Mouse (Mus musculus): ENCODE measurements around the gene Fam166b. TPM values are rescaled to one million over a fixed set of nuclear protein-coding genes. Genes with fewer than 3 reads are reported as not detected.

The Fam166b gene
- total RNA-seq, 1 experiment: 0.27 TPM

GRCm38 (mm10) chr4:43442456-43443361 is 13.8 kb upstream of the Fam166b start:
- H3K4me1 ChIP-seq (ENCODE audit: control insufficient read depth in 2 of 2, insufficient read depth in 2 of 2, low read length in 2 of 2, poor library complexity in 1 of 2): peaks cover 0 to 3% of the 10 kb centered on the region in 2 experiments; a peak in 1 of 4 replicates
- peaks cover 13% of the 10 kb centered on the region; the same call in 1 of the 2 replicates for H3K36me3 ChIP-seq (ENCODE audit: control insufficient read depth, insufficient read depth, low read length, poor library complexity, severe bottlenecking)
- H3K27ac ChIP-seq (ENCODE audit: insufficient read depth, low read depth, low read length, poor library complexity, severe bottlenecking): peak overlapping the region; percentile 55; the same call in 1 of the 2 replicates
- in situ Hi-C loops (cut with MboI; ENCODE audit: low sequenced_read_pairs in 2 of 2, unreplicated experiment in 2 of 2): no loop called here
- DNase-seq (ENCODE audit: low read depth, low spot score): peak; percentile 41
- H3K9ac ChIP-seq (ENCODE audit: insufficient read depth, low read depth, low read length, poor library complexity, severe bottlenecking): peak overlapping the region; percentile 83
- TF ChIP-seq ZC3H11A (IDR thresholded peaks at IDR 0.05; ENCODE audit: borderline replicate concordance, low read depth, low read length) (no peak), MAFK (IDR thresholded peaks at IDR 0.05; ENCODE audit: insufficient read depth, low read depth, low read length) (no peak), ZNF384 (IDR thresholded peaks at IDR 0.05; ENCODE audit: low read depth, low read length) (no peak), HCFC1 (IDR thresholded peaks at IDR 0.05; ENCODE audit: borderline replicate concordance, insufficient read depth, low read length) (no peak), CHD2 (IDR thresholded peaks at IDR 0.05; ENCODE audit: low read depth, low read length) (no peak)
- no peaks in the 10 kb centered on the region for H3K9me3 ChIP-seq (ENCODE audit: control insufficient read depth, insufficient read depth, low read depth, low read length)
- peak overlapping the region; percentile 79 to 81 for H3K4me3 ChIP-seq (ENCODE audit: insufficient read depth in 1 of 2, low read depth in 1 of 2, low read length in 2 of 2, poor library complexity in 1 of 2, severe bottlenecking in 1 of 2)

GRCm38 (mm10) chr4:43442044-43442443 is 13.1 kb upstream of the Fam166b start:
- peaks cover 0 to 3% of the 10 kb centered on the region in 2 experiments; a peak in 1 of 4 replicates for H3K4me1 ChIP-seq (ENCODE audit: control insufficient read depth in 2 of 2, insufficient read depth in 2 of 2, low read length in 2 of 2, poor library complexity in 1 of 2)
- peaks cover 10% of the 10 kb centered on the region; the same call in 1 of the 2 replicates for H3K36me3 ChIP-seq (ENCODE audit: control insufficient read depth, insufficient read depth, low read length, poor library complexity, severe bottlenecking)
- peak overlapping the region; percentile 72 for H3K9ac ChIP-seq (ENCODE audit: insufficient read depth, low read depth, low read length, poor library complexity, severe bottlenecking)
- TF ChIP-seq ZC3H11A (IDR thresholded peaks at IDR 0.05; ENCODE audit: borderline replicate concordance, low read depth, low read length) (peak; percentile 50; the same call in 1 of the 2 replicates), HCFC1 (IDR thresholded peaks at IDR 0.05; ENCODE audit: borderline replicate concordance, insufficient read depth, low read length) (peak; percentile 46; the same call in 1 of the 2 replicates), MAFK (IDR thresholded peaks at IDR 0.05; ENCODE audit: insufficient read depth, low read depth, low read length) (no peak)
- H3K4me3 ChIP-seq (ENCODE audit: insufficient read depth in 1 of 2, low read depth in 1 of 2, low read length in 2 of 2, poor library complexity in 1 of 2, severe bottlenecking in 1 of 2): peak overlapping the region; percentile 79 to 81
- in situ Hi-C loops (cut with MboI; ENCODE audit: low sequenced_read_pairs in 2 of 2, unreplicated experiment in 2 of 2): no loop called here
- H3K27ac ChIP-seq (ENCODE audit: insufficient read depth, low read depth, low read length, poor library complexity, severe bottlenecking): peak overlapping the region; percentile 55; the same call in 1 of the 2 replicates
- peak; percentile 99 for DNase-seq (ENCODE audit: low read depth, low spot score)
- no peaks in the 10 kb centered on the region for H3K9me3 ChIP-seq (ENCODE audit: control insufficient read depth, insufficient read depth, low read depth, low read length)

GRCm38 (mm10) chr4:43441639-43442038 is 12.7 kb upstream of the Fam166b start, which contains the start of gene Tesk1:
Gene Tesk1, plus strand, starts transcription at chr4:43441939.
- Histone ChIP-seq H3K9ac (ENCODE audit: insufficient read depth, low read depth, low read length, poor library complexity, severe bottlenecking) (peak within 1 kb of the TSS; percentile 72), H3K4me1 (ENCODE audit: control insufficient read depth in 2 of 2, insufficient read depth in 2 of 2, low read length in 2 of 2, poor library complexity in 1 of 2) (peaks cover 0 to 3% of the 10 kb centered on the region in 2 experiments; a peak in 1 of 4 replicates), H3K9me3 (ENCODE audit: control insufficient read depth, insufficient read depth, low read depth, low read length) (no peaks in the 10 kb centered on the region), H3K4me3 (ENCODE audit: insufficient read depth in 1 of 2, low read depth in 1 of 2, low read length in 2 of 2, poor library complexity in 1 of 2, severe bottlenecking in 1 of 2) (peak within 1 kb of the TSS; percentile 79 to 81), H3K36me3 (ENCODE audit: control insufficient read depth, insufficient read depth, low read length, poor library complexity, severe bottlenecking) (peaks cover 6% of the 10 kb centered on the region; the same call in 1 of the 2 replicates), H3K27ac (ENCODE audit: insufficient read depth, low read depth, low read length, poor library complexity, severe bottlenecking) (peak within 1 kb of the TSS; percentile 55; the same call in 1 of the 2 replicates)
- in situ Hi-C loops (cut with MboI; ENCODE audit: low sequenced_read_pairs in 2 of 2, unreplicated experiment in 2 of 2): no loop called here
- DNase-seq (ENCODE audit: low read depth, low spot score): no peak
- no peak for TF ChIP-seq HCFC1 (IDR thresholded peaks at IDR 0.05; ENCODE audit: borderline replicate concordance, insufficient read depth, low read length)
- no peak for TF ChIP-seq ZC3H11A (IDR thresholded peaks at IDR 0.05; ENCODE audit: borderline replicate concordance, low read depth, low read length)

- no peak overlapping the region for H3K4me3 ChIP-seq (ENCODE audit: insufficient read depth in 1 of 2, low read depth in 1 of 2, low read length in 2 of 2, poor library complexity in 1 of 2, severe bottlenecking in 1 of 2)
- H3K9me3 ChIP-seq (ENCODE audit: control insufficient read depth, insufficient read depth, low read depth, low read length): no peaks in the 10 kb centered on the region
- DNase-seq (ENCODE audit: low read depth, low spot score): no peak
- peaks cover 0 to 10% of the 10 kb centered on the region in 2 experiments; a peak in 2 of 4 replicates for H3K4me1 ChIP-seq (ENCODE audit: control insufficient read depth in 2 of 2, insufficient read depth in 2 of 2, low read length in 2 of 2, poor library complexity in 1 of 2)
- H3K36me3 ChIP-seq (ENCODE audit: control insufficient read depth, insufficient read depth, low read length, poor library complexity, severe bottlenecking): no peaks in the 10 kb centered on the region
- in situ Hi-C loops (cut with MboI; ENCODE audit: low sequenced_read_pairs in 2 of 2, unreplicated experiment in 2 of 2): loop anchor here in 1 of 2 experiments (5.0 kb wide), 1 partner anchor 54 kb away; no protein-coding TSS in a partner anchor
- no peak overlapping the region for H3K9ac ChIP-seq (ENCODE audit: insufficient read depth, low read depth, low read length, poor library complexity, severe bottlenecking)
- H3K27ac ChIP-seq (ENCODE audit: insufficient read depth, low read depth, low read length, poor library complexity, severe bottlenecking): no peak overlapping the region
- no peak for TF ChIP-seq HCFC1 (IDR thresholded peaks at IDR 0.05; ENCODE audit: borderline replicate concordance, insufficient read depth, low read length)
- no peak for TF ChIP-seq MAFK (IDR thresholded peaks at IDR 0.05; ENCODE audit: insufficient read depth, low read depth, low read length)
- no peak for TF ChIP-seq ZNF384 (IDR thresholded peaks at IDR 0.05; ENCODE audit: low read depth, low read length)
- no peak for TF ChIP-seq CHD2 (IDR thresholded peaks at IDR 0.05; ENCODE audit: low read depth, low read length)
- TF ChIP-seq ZC3H11A (IDR thresholded peaks at IDR 0.05; ENCODE audit: borderline replicate concordance, low read depth, low read length): no peak
These were observed 3.9 kb upstream of the Fam166b start for GRCm38 (mm10) chr4:43432832-43433231.
